Mouse (Mus musculus) erythroblast, embryonic 14.5 days (primary cell): ENCODE data around the gene 4933430I17Rik.

Experiments used
- GATA1 ChIP-seq: IDR thresholded peaks from 2 replicates; pipeline ENCODE4 v1.6.1; 2012; ENCODE audit warnings: low read length, inconsistent platforms, mixed read lengths
- TAL1 ChIP-seq: IDR thresholded peaks from 3 replicates; pipeline ENCODE4 v1.6.1; 2012; ENCODE audit warnings: low read length, inconsistent platforms, mixed read lengths

GRCm38 (mm10) chr4:62495946-62496345 is 29.2 kb upstream of the 4933430I17Rik start:
- TF ChIP-seq TAL1 (no peak), GATA1 (no peak)
